Mouse (Mus musculus): Measurements from ENCODE around the gene Pias3. TPM values are rescaled to one million over a fixed set of nuclear protein-coding genes. Genes with fewer than 3 reads are reported as not detected.
A peak's percentile ranks its signal among the peaks of the same experiment; 100 is the strongest.

The Pias3 gene
- total and polyA plus RNA-seq, 3 experiments: 5.9 to 21.4 (median 13.1) TPM

- Histone ChIP-seq H3K4me2 (ENCODE audit: insufficient read depth, low read depth, poor library complexity, severe bottlenecking) (no peak overlapping the region), H3K79me2 (replicated peaks; ENCODE audit: control insufficient read depth, extremely low read depth, insufficient read depth, poor library complexity, severe bottlenecking) (no peaks in the 10 kb centered on the region), H3K27me3 (replicated peaks) (no peaks in the 10 kb centered on the region), H3K4me3 (replicated peaks in 1 of 3; ENCODE audit: low read depth in 2 of 3, low read length in 2 of 3, poor library complexity in 1 of 3) (no peak overlapping the region), H3K27ac (ENCODE audit: insufficient read depth, low read depth) (no peak overlapping the region), H3K4me1 (ENCODE audit: control insufficient read depth in 1 of 2, insufficient read depth in 2 of 2) (no peaks in the 10 kb centered on the region), H3K9ac (ENCODE audit: insufficient read depth, low read depth) (no peak overlapping the region), H3K36me3 (replicated peaks in 1 of 2; ENCODE audit: control insufficient read depth in 1 of 2, insufficient read depth in 1 of 2, low read length in 1 of 2) (peaks cover 75 to 91% of the 10 kb centered on the region in 2 experiments), H3K9me3 (replicated peaks; ENCODE audit: low read length) (no peaks in the 10 kb centered on the region)
- in situ Hi-C loops (cut with MboI; ENCODE audit: low pct_ligation_motif_present, low pct_unique_long_range_greater_than_20kb, low sequenced_read_pairs): no loop called here
- DNase-seq (ENCODE audit: extremely low read depth): no peak
- TF ChIP-seq ELF1 (IDR thresholded peaks at IDR 0.05; ENCODE audit: low read depth, low read length): no peak
- no peak for TF ChIP-seq ZMIZ1 (IDR thresholded peaks at IDR 0.05; ENCODE audit: low read depth, low read length)
- no peak for TF ChIP-seq UBTF (IDR thresholded peaks at IDR 0.05; ENCODE audit: low read depth, low read length)
- no peak for TF ChIP-seq POLR2A (IDR thresholded peaks at IDR 0.05; ENCODE audit: low read depth, low read length)
- no peak for TF ChIP-seq USF1 (IDR thresholded peaks at IDR 0.05; ENCODE audit: low read depth, low read length)
- no peak for TF ChIP-seq BHLHE40 (IDR thresholded peaks at IDR 0.05; ENCODE audit: low read depth, low read length)
- no peak for TF ChIP-seq RAD21 (IDR thresholded peaks at IDR 0.05; ENCODE audit: low read depth, low read length)
- TF ChIP-seq MAZ (IDR thresholded peaks at IDR 0.05; ENCODE audit: low read depth, low read length): no peak
- no peak for TF ChIP-seq SIN3A (IDR thresholded peaks at IDR 0.05; ENCODE audit: low read length)
- TF ChIP-seq MAX (IDR thresholded peaks at IDR 0.05; ENCODE audit: low read length): no peak
- dilution Hi-C loops (cut with MboI; ENCODE audit: extremely low pct_ligation_motif_present, extremely low pct_unique_long_range_greater_than_20kb, low sequenced_read_pairs): no loop called here
Observed at GRCm38 (mm10) chr3:96715854-96716253, 19.7 kb downstream of the Pias3 start.

GRCm38 (mm10) chr3:96719173-96719572, 23.0 kb downstream of the Pias3 start:
- no peak overlapping the region for H3K9ac ChIP-seq (ENCODE audit: insufficient read depth, low read depth)
- dilution Hi-C loops (cut with MboI; ENCODE audit: extremely low pct_ligation_motif_present, extremely low pct_unique_long_range_greater_than_20kb, low sequenced_read_pairs): no loop called here
- in situ Hi-C loops (cut with MboI; ENCODE audit: low pct_ligation_motif_present, low pct_unique_long_range_greater_than_20kb, low sequenced_read_pairs): no loop called here
- H3K27me3 ChIP-seq (replicated peaks): no peaks in the 10 kb centered on the region
- H3K9me3 ChIP-seq (replicated peaks; ENCODE audit: low read length): no peaks in the 10 kb centered on the region
- H3K36me3 ChIP-seq (replicated peaks in 1 of 2; ENCODE audit: control insufficient read depth in 1 of 2, insufficient read depth in 1 of 2, low read length in 1 of 2): peaks cover 72 to 91% of the 10 kb centered on the region in 2 experiments
- H3K27ac ChIP-seq (ENCODE audit: insufficient read depth, low read depth): no peak overlapping the region
- H3K4me1 ChIP-seq (ENCODE audit: control insufficient read depth in 1 of 2, insufficient read depth in 2 of 2): no peaks in the 10 kb centered on the region
- no peaks in the 10 kb centered on the region for H3K79me2 ChIP-seq (replicated peaks; ENCODE audit: control insufficient read depth, extremely low read depth, insufficient read depth, poor library complexity, severe bottlenecking)
- DNase-seq (ENCODE audit: extremely low read depth): peak; percentile 44
- no peak overlapping the region for H3K4me2 ChIP-seq (ENCODE audit: insufficient read depth, low read depth, poor library complexity, severe bottlenecking)
- H3K4me3 ChIP-seq (replicated peaks in 1 of 3; ENCODE audit: low read depth in 2 of 3, low read length in 2 of 3, poor library complexity in 1 of 3): no peak overlapping the region
- no peak for TF ChIP-seq ELF1 (IDR thresholded peaks at IDR 0.05; ENCODE audit: low read depth, low read length)
- peak in 1 of 2 experiments; percentile 40; a peak in 2 of 4 replicates for TF ChIP-seq CTCF (conservative IDR thresholded peaks at IDR 0.05 in 1 of 2, IDR thresholded peaks at IDR 0.05 in 1 of 2; ENCODE audit: low read depth in 2 of 2, low read length in 2 of 2)

- Histone ChIP-seq H3K36me3 (replicated peaks in 1 of 2; ENCODE audit: control insufficient read depth in 1 of 2, insufficient read depth in 1 of 2, low read length in 1 of 2) (peaks cover 19 to 37% of the 10 kb centered on the region in 2 experiments), H3K27me3 (replicated peaks) (no peaks in the 10 kb centered on the region), H3K9ac (ENCODE audit: insufficient read depth, low read depth) (peak within 1 kb of the TSS; percentile 98), H3K79me2 (replicated peaks; ENCODE audit: control insufficient read depth, extremely low read depth, insufficient read depth, poor library complexity, severe bottlenecking) (peaks cover 62% of the 10 kb centered on the region), H3K4me2 (ENCODE audit: insufficient read depth, low read depth, poor library complexity, severe bottlenecking) (peak within 1 kb of the TSS; percentile 99), H3K9me3 (replicated peaks; ENCODE audit: low read length) (no peaks in the 10 kb centered on the region), H3K4me3 (replicated peaks in 1 of 3; ENCODE audit: low read depth in 2 of 3, low read length in 2 of 3, poor library complexity in 1 of 3) (peak within 1 kb of the TSS; percentile 82 to 100 (median 96)), H3K27ac (ENCODE audit: insufficient read depth, low read depth) (peak within 1 kb of the TSS; percentile 74), H3K4me1 (ENCODE audit: control insufficient read depth in 1 of 2, insufficient read depth in 2 of 2) (peaks cover 7 to 44% of the 10 kb centered on the region in 2 experiments)
- DNase-seq (ENCODE audit: extremely low read depth): peak; percentile 88
- in situ Hi-C loops (cut with MboI; ENCODE audit: low pct_ligation_motif_present, low pct_unique_long_range_greater_than_20kb, low sequenced_read_pairs) (no loop called here), dilution Hi-C loops (cut with MboI; ENCODE audit: extremely low pct_ligation_motif_present, extremely low pct_unique_long_range_greater_than_20kb, low sequenced_read_pairs) (no loop called here)
- TF ChIP-seq MYC (IDR thresholded peaks at IDR 0.05; ENCODE audit: low read depth, low read length): peak; percentile 49; the same call in 1 of the 2 replicates
- TF ChIP-seq ELF1 (IDR thresholded peaks at IDR 0.05; ENCODE audit: low read depth, low read length): peak; percentile 98
- peak; percentile 88 for TF ChIP-seq NELFE (IDR thresholded peaks at IDR 0.05; ENCODE audit: low read depth, low read length)
- TF ChIP-seq USF2 (conservative IDR thresholded peaks at IDR 0.05; ENCODE audit: low read depth, low read length): no peak; the same call in 1 of the 2 replicates
- peak; percentile 78; the same call in 1 of the 2 replicates for TF ChIP-seq KAT2A (IDR thresholded peaks at IDR 0.05; ENCODE audit: insufficient replicate concordance, low read length)
- peak; percentile 12; the same call in 1 of the 2 replicates for TF ChIP-seq MEF2A (IDR thresholded peaks at IDR 0.05; ENCODE audit: borderline replicate concordance, low read depth, low read length)
- TF ChIP-seq MAZ (IDR thresholded peaks at IDR 0.05; ENCODE audit: low read depth, low read length): 0 out of 2 replicates have a peak, but pooled peaks have one; percentile 50
- peak; percentile 53 for TF ChIP-seq NRF1 (IDR thresholded peaks at IDR 0.05; ENCODE audit: low read depth, low read length)
- TF ChIP-seq RCOR1 (conservative IDR thresholded peaks at IDR 0.05; ENCODE audit: low read depth, low read length): peak; percentile 50; the same call in 1 of the 2 replicates
- peak; percentile 30; the same call in 1 of the 2 replicates for TF ChIP-seq MAX (IDR thresholded peaks at IDR 0.05; ENCODE audit: low read length)
- TF ChIP-seq UBTF (IDR thresholded peaks at IDR 0.05; ENCODE audit: low read depth, low read length): no peak; the same call in 1 of the 2 replicates
- TF ChIP-seq CHD2 (IDR thresholded peaks at IDR 0.05; ENCODE audit: low read length): no peak
- TF ChIP-seq MXI1 (IDR thresholded peaks at IDR 0.05; ENCODE audit: low read depth, low read length): peak; percentile 85
- peak; percentile 92 for TF ChIP-seq POLR2A (IDR thresholded peaks at IDR 0.05; ENCODE audit: low read depth, low read length)
- peak; percentile 99 for TF ChIP-seq BHLHE40 (IDR thresholded peaks at IDR 0.05; ENCODE audit: low read depth, low read length)
- peak; percentile 87 for TF ChIP-seq POLR2AphosphoS2 (IDR thresholded peaks at IDR 0.05; ENCODE audit: low read depth, low read length)
- no peak for TF ChIP-seq ZC3H11A (IDR thresholded peaks at IDR 0.05; ENCODE audit: low read depth, low read length)
- TF ChIP-seq SMC3 (IDR thresholded peaks at IDR 0.05; ENCODE audit: low read depth, low read length): no peak
- TF ChIP-seq CTCF (conservative IDR thresholded peaks at IDR 0.05 in 1 of 2, IDR thresholded peaks at IDR 0.05 in 1 of 2; ENCODE audit: low read depth in 2 of 2, low read length in 2 of 2): no peak
- no peak for TF ChIP-seq PAX5 (IDR thresholded peaks at IDR 0.05; ENCODE audit: low read length)
Observed at GRCm38 (mm10) chr3:96727343-96727827, 31.2 kb downstream of the Pias3 start, which contains the start of the genes Polr3c and Rnf115. Gene Polr3c (minus strand): TSS chr3:96727628. Gene Rnf115 (plus strand): TSS chr3:96727664.
